Mouse (Mus musculus) c-Kit-negative CD71-positive TER-119-positive erythroid progenitor cells, embryonic 14.5 days (primary cell): ENCODE measurements around the gene Mfap3.

Source experiments
- DNase-seq: peaks from one replicate; pipeline ENCODE4 v3.0.0-alpha.2; 2013; ENCODE audit warnings: low read depth, low spot score

Gene Mfap3

DNA sequence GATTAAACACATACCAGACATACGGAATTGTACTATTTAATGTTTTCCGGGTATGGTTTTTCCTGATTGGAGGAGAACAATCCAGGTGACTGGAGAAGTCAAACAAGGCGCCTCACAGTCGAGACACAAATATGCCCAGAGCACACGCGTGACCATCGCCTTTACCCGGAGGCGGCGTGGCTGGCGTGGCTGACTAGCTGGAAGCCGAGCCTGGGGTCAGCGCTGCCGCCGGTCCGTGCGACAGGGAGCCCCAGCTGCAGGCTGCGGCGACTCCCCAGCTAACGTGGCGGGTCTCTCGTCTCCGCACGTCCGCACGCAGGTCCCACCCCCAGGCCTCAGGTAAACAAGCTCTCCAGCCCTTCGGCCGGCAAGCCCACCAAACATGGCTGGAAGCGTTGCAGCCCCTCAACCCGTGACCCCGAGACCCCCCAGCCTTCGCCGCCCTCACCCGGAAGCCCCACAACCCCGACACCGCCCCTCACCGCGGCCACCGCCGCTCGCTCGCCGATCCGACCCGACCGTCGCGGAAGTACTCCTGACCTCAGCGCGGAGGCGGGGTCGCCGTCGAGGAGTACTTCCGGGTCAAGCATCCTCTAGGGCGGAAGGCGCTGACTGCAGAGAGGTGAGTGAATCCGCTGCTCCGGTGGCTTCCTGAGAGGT lies at the start of gene Mfap3, which contains the start of gene Fam114a2:
Gene Mfap3 (plus strand): TSS at position 574 of the 660 bp plus-strand sequence.
Gene Fam114a2 (minus strand): TSS at position 527 of the 660 bp plus-strand sequence.
- peak; percentile 78 for DNase-seq

DNA sequence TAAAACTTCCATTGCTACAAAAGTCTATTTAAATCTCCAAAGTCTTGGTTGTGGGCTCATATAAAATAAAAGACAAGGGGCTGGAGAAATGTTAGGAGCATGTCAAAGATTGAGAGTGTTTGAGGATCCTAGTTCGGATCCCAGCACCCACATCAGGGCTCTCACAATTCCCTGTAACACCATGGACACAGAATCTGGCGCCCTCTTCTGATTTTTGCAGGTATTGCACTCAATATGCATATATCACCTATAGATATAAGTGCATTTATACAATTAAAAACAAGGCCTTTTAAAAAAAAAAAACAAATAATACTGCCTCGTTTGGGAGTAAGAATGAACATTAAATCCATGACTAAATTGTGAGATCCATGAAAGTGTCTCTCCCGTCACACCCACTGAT lies 49.8 kb upstream of the Mfap3 start:
- no peak for DNase-seq

DNA sequence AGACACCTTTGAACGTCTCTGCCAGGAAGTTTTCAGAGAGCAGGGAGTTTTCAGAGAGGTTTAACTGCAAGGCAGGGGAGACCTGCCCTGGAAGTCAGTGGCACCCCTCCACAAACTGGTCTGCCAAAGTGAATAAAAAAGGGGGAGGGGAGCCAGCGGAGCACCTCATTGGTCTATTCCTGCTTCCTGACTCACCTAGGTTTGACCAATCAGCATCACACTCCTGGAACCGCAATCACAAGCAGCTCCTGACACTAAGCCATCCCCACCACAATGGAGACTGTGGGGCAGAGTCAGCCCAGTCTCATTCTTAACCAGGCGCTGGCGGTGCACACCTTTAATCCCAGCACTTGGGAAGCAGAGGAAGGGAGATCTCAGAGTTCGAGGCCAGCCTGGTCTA lies 48.4 kb upstream of the Mfap3 start:
- DNase-seq: no peak

DNA sequence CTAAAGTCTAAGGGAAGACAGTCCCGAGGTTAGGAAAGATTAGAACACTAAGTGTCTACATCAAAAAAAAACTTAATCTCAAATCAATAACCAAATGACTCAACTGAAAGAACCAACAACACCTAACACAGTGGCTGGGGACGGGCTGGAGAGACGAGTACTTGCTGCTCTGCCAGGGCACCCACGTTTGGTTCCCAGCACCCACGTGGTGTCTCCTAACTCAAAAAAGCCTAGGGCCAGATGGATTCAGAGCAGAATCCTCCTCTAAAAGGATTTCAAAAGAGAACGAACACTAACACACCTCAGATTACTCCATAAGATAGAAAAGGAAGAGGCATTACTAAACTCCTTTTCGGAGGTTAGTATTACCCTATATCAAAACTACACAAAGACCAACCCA lies 47.5 kb upstream of the Mfap3 start:
- DNase-seq: no peak

DNA sequence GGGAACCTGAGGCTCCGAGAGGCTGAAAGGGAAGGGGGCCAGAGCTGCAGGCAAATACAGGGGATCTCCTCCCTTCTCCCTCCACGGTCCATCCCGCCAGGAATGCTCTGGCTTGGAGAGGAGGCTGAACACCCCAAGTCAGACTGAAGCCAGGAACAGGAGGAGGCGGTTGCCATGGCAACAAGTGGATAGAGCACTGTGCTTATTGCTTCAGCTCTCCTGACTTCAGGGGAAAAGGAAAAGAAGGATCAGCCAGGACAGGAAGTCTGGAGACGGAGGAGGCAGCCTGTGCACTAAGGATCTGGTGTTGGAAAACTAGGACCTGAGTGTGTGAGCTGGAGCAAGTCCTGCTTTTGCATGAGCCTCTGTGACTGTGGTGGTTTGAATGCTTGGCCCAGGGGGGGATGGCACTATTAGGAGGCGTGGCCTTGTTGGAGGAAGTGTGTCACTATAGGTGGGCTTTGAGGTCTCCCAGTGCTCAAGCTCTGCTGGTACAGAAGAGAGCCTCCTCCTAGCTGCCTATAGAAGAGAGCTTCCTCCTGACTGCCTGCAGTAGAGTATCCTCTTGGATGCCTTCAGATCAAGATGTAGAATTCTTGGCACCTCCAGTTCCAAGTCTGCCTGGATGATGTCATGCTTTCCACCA lies 44.0 kb upstream of the Mfap3 start:
- DNase-seq: no peak

DNA sequence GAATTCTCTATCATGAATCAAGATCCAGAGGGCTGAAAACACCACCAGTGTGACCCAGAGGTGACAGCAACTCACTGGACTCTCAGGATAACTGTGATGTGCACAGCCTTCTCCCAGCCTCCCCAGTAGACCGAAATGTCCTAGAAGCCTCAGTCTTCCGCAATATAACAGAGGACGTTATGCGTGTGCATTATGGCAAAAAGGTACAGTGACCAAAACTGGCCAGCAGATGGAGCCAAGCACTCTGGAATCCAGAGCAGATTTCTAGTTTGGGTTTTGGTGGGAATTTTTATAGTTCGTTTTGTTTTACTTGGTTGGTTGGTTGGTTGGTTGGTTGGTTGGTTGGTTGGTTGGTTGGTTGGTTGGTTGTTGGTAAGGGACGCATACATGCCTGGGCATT lies 43.3 kb upstream of the Mfap3 start:
- DNase-seq: peak; percentile 5

DNA sequence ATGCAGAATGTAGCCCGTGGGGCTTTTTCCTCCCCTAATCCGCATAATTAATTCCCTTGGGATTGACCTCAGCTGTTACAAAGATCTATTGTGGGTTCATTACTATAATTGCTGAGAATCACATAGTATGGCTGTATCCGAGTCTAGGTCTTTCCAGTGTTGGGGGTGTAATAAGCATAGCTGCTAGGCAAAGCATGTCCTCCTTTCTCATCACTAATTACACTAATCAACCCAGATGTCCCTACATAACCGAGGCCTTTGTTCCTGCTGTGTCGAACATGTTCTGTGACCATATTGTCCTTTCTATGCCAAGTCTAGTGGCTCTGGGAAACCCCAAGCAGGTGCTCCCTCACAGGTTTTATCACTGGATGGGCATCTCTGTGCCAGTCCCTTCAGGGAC lies 40.4 kb upstream of the Mfap3 start:
- no peak for DNase-seq

DNA sequence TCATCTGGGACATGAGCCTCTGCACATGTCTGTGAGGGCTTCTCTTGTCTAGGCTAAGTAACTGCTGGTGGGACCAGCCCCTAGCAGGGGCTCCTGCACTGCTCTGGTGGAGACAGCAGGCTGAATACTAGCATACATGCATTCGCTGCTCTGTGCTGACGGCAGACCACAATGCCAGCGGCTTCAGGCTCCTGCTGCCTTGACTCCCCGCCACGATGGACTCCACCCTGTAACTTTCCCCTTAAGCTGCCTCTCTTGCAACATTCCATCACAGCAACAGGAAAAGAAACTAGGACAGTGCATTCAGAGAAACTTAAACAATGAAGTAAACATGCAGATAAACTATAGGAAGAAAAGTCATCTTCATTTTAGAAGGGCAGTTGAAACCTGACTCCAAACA lies 30.0 kb upstream of the Mfap3 start:
- no peak for DNase-seq

DNA sequence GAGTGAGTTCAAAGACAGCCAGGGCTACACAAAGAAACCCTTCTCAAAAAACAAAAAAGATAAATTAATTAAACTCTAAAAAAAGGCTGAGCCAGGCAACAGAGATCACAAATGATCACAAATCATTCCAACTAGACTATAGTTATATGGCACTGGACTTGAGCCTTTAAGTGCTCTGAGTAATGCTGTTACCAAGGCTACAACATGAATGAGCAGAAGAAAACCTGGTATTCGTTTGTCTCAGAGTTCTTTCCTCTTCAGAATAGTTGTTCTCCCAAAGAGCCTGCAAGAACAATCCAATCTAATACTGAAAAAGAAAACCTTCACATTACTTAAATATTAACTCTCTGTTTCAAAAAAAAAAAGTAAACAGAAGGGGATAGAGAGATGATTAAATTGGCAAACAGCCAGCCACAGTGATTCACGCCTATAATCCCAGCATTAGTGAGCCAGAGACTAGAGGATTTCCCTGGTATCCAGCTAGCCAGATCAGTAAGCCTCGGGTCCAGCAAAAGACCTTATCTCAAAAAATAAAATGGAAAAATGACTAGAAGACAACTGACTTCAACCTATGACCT lies 21.9 kb upstream of the Mfap3 start:
- DNase-seq: no peak

DNA sequence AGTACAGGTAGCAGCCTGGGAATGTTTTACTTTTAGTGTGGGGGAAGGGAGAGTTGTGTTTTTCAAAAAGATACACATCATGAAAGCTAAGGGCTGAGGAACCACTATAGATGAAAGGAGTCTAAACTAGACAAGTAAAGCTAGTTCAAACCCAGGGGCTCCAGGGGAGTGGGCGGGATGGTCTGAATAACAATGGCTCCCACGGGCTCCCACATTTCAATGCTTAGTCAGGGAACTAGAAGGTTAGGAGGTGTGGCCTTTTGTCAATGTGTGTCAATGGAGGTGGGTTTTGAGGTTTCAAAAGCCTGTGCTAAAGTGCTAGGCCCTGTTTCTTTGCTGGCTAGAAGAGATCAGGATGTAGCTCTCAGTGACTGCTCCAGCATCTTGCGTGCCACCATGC lies 20.8 kb upstream of the Mfap3 start:
- DNase-seq: no peak

DNA sequence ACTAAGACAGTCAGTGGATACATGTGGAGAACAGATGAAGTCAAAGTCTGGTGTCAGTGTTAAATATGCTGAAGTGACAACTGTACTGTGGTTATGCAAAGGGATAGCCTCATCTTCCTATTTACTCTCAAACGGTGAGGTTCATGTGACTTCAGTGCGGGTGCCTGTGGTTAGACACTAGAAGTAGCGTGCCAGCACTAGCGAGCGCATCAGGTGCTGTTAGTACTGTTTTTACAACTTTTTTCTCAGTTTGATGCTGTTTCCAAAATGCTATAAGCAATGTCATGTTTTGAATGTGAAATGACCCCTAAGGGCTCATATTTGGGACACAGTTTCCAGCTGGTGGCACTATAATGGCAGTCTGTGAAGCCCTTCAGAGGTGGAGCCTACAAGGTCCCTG lies 20.2 kb upstream of the Mfap3 start:
- no peak for DNase-seq

DNA sequence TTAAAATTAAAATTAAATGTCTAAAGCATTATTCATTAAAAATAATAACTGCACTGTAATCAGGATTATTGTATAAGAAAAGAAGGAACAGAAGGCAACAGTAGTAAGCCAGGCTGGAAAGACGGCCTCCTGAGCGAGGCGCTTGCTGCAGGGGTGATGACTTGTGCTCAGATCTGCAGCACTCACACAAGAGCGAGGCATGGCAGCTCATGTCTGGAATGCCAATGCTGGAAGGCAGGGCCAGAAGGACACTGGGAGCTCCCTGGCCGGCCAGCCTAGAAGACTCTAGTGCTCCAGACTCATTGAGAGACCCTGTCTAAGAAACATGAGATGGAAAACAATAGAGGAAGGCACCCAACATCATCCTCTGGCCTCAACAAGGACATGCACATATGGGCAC lies 15.3 kb upstream of the Mfap3 start:
- DNase-seq: no peak

DNA sequence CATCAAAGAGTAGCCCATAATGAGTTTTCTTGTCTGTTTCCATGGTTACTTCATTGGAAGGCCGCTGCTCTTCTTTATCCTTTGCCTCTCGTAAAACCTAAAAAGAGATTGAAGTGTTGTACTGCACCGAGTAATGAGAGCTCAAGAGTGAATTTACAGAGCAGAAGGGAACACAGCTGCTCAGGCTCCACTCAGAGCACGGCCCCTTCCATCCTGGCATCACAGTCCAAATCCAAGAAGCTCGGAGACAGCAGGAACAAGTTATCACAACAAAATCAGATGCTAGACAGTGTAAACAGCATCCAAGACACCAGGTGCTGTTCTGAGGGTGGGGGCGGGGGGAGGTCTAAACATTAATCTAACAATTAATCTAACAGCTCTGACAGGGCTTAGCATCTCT lies 11.6 kb upstream of the Mfap3 start:
- DNase-seq: no peak

DNA sequence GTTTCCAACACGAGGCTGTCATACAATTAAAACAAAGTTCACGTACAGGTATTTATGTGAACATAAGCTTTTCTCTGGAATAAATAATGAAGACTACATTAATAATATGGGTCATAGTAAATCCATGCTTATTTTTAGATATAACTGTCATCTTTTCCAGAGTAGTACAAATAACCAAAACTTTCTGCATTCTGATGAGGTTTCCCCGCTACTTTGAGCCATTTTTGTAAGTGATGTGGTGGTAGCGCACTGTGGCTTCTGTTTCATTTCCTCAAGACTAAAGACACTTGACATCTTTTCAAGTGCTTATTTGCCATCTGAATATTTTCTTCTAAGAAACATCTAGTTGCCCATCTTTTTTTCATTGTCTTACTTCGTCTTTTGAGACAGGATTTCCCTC lies 3.2 kb upstream of the Mfap3 start:
- DNase-seq: no peak

DNA sequence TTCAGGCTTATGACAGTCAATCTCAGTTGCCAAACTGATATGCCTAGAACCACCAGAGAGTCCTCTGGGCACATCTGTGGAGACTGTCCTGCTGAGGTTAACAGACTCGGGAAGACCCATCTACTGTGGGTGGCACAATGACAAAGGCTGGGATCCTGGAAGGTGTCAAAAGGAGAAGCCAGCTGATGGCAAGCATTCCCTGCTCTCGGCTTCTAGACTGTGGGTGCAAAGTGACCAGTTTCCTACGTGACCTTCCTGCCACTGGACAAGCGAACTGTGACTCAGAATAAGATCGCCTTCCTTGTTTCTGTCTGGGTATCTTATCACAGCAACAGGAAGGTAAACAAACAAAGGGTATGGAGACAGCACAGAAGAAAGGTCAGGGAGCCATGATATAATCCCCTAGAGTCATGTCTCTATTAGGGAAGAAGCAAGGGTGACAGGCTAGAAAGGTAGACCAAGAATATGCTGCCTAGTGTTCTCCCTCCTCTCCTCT lies 1.5 kb upstream of the Mfap3 start:
- no peak for DNase-seq

DNA sequence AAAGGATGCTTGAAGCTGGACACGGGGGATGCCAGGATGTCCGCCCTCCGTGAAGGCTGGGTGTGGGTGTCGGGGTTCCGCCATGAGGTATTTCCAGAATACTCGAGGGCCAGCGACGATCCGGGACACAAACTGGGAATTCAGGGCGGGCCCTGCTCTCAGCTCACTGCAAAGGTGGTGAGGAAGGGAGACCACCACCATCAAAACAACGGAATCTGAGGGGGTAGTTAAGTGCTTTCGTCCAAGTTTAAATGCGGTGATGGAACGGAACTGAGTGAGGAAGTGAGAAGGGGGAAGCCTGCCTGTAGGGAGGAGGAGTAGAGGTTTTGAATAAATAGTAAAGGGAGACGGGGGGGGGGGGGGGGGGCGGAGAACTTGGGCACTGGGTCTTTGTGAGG lies 286 bp downstream of the Mfap3 start:
- no peak for DNase-seq

DNA sequence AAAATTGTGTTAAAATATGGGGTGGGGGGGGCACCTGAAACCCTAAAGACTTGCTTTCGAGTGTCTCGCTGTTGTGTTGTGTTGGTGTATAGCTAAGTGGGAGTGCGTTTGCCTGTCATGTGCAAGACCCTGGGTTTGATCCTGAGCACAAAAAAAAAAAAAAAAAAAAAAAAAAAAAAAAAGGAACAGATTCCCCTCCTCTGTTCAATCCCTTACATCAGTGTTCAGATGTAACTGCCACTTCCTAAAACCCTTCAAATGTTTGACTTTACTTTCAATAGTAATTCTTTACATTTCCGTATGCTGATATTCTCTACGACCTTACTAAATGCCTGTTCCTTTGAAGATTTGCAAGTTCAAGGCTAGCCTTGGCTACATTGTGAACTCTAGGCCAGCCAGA lies 840 bp downstream of the Mfap3 start:
- DNase-seq: no peak

DNA sequence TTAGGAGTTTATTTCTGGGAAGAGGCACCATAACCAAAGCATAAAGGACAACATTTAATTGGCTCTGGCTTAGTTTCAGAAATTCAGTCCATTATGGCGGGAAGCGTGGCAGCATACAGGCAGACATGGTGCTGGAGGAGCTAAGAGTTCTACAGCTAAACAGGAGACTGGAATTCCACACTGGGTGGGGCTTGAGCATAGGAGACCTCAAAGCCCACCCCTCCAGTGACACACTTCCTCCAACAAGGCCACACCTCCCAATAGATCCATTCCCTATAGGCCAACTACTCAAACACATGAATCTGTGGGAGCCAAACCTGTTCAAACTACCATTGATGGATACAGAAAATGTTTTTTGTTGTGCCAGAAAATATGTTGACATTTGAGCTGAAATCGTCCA lies 2.7 kb downstream of the Mfap3 start:
- no peak for DNase-seq

DNA sequence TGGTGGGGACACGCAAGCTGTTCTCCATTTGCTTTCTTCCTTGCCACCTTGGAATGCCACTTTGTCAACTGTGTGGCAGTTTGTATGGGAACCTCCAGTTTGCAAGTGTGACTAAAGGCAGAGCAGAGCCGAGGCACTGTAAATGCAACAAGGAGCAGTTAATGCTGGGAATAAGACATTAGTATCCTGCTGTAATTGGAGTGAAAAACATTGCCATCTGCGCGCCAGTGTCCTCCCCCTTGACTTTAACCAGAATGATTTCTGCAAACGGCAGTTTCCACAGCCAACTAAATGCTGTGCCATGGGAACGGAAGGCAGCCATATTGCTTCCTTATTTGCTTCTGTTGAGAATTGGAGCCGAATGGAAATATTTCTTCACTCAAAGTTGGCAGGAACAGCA lies 3.6 kb downstream of the Mfap3 start:
- no peak for DNase-seq

DNA sequence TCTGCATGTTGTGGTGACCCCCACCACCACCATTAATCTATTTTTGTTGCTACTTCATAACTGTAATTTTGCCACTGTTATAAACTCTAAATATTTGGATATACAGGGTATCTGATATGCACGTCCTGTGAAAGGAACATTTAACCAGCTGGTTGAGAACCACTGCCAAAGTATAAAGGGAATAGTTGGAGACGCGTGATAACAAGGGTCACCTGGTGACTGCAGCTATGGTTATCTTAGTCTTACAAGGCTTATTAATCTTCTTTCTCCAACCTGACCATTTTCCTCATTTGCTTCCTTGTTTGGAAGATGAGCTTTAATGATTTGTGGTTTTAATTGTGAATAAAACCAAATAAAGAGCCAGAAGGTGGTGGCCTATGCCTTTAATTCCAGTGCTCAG lies 5.0 kb downstream of the Mfap3 start:
- DNase-seq: no peak

DNA sequence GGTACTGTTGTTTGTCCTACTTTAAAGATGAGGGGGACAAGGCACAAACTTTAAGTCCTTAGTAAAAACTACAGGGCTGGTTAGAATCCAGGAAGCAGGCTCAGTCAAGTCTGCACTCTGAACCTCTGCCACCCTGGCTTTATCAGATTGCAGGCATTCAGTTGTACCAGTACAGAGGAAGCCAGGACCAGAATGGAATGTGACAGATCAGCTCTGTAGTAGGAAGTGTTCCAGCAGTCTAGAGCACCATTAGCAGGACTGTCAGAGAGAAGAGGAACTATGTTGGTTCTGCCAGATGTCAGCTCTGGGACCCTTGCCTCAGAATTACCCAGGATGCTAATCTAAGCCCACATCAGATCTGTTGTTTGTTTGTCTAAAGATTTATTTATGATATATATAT lies 6.1 kb downstream of the Mfap3 start:
- DNase-seq: no peak

DNA sequence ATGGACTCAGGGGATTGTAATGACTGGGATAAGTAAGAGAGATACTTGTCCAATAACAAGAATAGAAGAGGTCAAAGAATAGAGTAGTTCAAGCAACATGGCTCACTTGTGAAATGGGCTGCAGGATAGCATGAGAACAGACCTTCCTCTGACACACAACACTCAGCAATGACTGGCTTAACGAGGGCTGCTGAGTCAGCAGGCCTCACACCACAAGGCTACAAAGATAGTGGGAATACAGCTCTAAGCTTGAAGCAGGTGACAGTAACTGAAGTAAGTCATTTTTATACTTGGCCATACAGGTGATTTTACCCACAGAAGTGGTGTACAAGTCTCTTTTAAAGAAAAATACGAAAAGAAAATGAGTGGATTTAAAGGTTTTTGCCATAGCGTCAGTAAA lies 7.4 kb downstream of the Mfap3 start:
- DNase-seq: no peak

DNA sequence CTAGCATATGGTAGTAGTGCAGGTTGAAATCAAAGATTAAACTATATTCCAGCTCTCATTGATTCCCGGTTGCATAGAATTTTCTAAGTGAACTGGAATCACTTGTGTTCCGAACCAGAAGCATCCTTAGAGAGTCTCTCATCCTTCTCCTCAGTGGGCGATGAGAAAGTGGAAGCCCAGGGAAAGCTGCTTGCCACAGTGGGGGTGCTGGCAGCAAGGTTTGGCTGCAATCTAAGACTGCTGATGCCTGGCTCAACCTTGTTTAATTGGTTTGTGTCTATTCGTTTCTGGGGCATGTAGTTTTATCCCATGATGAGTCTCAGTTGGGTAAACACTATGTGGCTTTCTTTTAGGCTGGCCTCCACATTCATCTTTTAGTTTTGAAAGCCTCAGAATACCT lies 9.0 kb downstream of the Mfap3 start:
- DNase-seq: no peak
